Mouse (Mus musculus): Measurements from ENCODE around the gene Plgrkt. TPM values are rescaled to one million over a fixed set of nuclear protein-coding genes. Genes with fewer than 3 reads are reported as not detected.
"Not testable (repeated sequence)": the region's sequence is repeated elsewhere in the genome, so short reads cannot be mapped to it uniquely, and the experiment has no call there.

The Plgrkt gene
- 24.0 and 30.9 TPM in 2 replicates for polyA plus RNA-seq (2016; fragmentation: Nextera tagmentation; extraction: Ambion mirVana)

DNA sequence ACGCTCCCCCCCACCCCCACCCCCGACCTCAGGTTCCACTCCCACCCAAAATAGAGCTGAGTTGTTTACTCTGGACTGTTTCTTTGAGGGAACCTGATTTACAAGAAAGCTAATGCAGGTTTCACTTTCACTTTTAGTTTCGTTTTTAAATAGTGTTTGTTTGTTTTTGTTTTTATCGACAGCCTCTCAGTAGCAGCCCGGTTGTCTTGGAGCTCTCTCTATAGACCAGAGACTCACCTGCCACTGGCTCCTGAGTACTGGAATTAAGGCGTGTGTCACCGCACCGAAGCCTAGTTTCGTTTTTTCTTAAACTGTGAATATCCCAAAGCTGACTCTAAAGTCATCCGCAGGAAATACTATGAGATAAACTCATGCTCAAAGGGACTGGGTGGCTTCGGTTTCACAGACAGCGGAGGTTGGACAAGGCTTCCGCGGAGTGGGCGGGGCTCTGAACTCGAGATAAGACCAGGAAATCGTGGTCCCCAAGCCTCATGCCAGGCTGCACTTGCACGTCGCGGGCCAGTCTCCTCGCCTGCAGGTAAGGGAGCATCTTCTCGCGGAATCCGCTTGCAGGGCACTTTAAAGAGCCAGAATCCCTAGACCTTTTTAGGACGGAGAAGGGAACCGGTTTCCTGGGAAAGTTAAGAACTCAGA is at the start of gene Plgrkt, which contains the start of gene Cd274:
TSS of gene Plgrkt (minus strand) at position 422 of the 654 bp plus-strand sequence.
TSS of gene Cd274 (plus strand) at position 487 of the 654 bp plus-strand sequence.
- Histone ChIP-seq H3K9me3 (replicated peaks) (no peaks in the 10 kb centered on the region), H3K36me3 (no peaks in the 10 kb centered on the region), H3K4me1 (peaks cover 9% of the 10 kb centered on the region), H3K4me3 (peak within 1 kb of the TSS; percentile 55), H3K27ac (no peak within 1 kb of the TSS), H3K27me3 (ENCODE audit: low read depth, poor library complexity, severe bottlenecking) (peaks cover 35% of the 10 kb centered on the region; the same call in 1 of the 2 replicates)
- peak; percentile 51 for DNase-seq (ENCODE audit: low spot score)
- 3% methylated on average over 26 of the region's 26 CpGs for WGBS

DNA sequence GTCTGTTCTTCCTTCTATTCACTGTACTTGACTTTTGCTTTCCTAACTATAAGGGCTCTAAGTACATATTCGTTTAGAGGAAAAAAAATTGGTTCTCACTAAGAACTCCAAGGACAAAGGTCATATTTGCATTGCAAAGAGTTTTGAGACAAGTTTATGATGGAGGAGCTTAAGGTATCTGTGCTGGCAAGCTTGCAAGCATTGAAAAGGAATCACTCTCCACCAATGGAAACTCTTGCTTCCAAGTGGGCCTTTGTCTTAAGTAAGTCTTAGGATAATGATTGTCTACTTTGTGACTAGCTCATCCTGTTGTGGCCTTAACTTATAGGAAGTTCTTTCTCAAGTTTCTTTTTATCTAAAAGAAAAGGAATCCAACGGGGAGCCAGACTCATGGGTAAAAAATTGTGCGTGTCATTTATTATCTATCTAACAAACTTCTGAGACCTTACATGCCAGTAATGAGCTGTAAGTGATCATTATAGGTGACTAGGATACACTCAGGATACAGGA is 49.3 kb upstream of the Plgrkt start:
- H3K4me3 ChIP-seq = no peak overlapping the region
- no peaks in the 10 kb centered on the region for H3K36me3 ChIP-seq
- WGBS = 79% methylated on average over 3 of the region's 3 CpGs
- no peaks in the 10 kb centered on the region for H3K27me3 ChIP-seq (ENCODE audit: low read depth, poor library complexity, severe bottlenecking)
- no peaks in the 10 kb centered on the region; the same call in 1 of the 2 replicates for H3K4me1 ChIP-seq
- DNase-seq (ENCODE audit: low spot score) = no peak
- no peaks in the 10 kb centered on the region for H3K9me3 ChIP-seq (replicated peaks)
- H3K27ac ChIP-seq = no peak overlapping the region

DNA sequence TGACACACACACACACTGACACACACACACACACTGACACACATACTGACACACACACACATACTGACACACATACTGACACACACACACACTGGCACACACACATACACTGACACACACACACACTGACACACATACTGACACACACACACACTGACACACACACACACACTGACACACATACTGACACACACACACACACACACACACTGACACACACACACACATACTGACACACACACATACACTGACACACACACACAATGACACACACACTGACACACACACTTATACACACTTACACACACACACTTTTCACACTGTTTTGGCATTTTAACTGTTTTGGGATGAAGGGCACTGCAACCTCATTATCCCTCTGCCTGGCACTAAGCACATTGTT is 47.7 kb upstream of the Plgrkt start:
- H3K27me3 ChIP-seq (ENCODE audit: low read depth, poor library complexity, severe bottlenecking); H3K36me3 ChIP-seq; DNase-seq (ENCODE audit: low spot score); H3K9me3 ChIP-seq (replicated peaks); H3K4me3 ChIP-seq; H3K4me1 ChIP-seq; H3K27ac ChIP-seq: not testable (repeated sequence)

DNA sequence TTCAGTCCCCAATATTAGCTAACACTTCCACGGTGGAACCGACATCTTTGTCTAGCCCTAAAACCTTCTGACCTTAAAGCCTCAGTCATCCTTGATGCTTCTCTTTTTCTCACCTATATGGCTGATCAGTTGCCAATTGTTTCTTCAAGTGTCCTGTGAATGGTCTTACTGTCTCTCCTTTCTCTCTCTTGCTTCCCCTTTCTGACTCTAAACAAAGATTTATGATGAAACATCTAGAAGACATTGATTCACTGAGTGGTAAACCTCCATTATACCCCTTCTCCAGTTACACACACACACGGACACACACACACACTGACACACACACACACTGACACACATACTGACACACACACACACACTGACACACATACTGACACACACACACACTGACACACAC is 47.3 kb upstream of the Plgrkt start:
- Histone ChIP-seq H3K4me1 (no peaks in the 10 kb centered on the region; the same call in 1 of the 2 replicates), H3K4me3 (no peak overlapping the region), H3K36me3 (no peaks in the 10 kb centered on the region), H3K9me3 (replicated peaks) (no peaks in the 10 kb centered on the region), H3K27ac (no peak overlapping the region), H3K27me3 (ENCODE audit: low read depth, poor library complexity, severe bottlenecking) (no peaks in the 10 kb centered on the region)
- 81% methylated on average over 3 of the region's 3 CpGs for WGBS
- DNase-seq (ENCODE audit: low spot score) = no peak

DNA sequence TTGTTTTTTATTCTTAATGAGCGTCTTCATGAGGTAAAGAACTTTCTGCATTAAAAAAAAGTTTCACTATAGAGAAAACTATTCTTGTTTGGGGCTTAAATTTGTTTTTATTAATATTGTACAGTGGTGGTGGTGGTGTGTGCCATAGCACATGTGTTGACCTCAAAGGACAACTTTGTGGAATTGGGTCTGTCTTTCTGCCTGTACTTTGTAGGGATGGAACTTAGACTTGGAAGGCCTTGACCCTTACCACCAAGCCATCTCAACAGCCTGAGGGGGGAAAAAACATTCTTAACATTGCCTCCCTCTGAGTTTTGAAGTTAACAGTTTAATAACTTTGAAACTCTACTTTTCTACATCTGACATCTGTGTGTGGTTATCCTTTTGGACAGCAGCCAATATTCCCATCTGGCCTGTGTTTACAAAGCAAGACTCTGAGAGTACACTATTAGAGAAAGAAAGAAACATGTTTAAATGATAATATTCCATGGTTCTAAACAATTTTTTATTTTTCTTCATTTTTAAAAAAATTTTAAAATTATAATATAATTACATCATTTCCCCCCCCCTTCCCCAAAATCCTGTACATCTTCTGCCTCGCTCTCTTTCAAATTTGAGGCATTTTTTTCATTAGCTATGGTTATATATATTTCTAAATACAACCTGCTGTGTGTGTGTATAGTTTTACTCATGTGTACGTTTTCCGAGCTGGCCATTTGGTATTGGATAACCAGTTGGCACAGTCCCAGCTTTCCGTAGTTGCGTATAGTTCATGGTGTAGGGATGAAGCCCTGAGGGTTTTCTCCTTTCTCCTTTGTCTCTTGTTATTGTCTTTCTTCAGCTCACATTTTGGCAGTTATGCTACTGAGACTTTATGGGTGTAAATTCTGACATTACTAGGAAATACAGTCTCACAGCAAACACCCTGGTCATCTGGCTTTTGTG is 45.6 kb upstream of the Plgrkt start:
- no peak overlapping the region for H3K27ac ChIP-seq
- no peaks in the 10 kb centered on the region for H3K27me3 ChIP-seq (ENCODE audit: low read depth, poor library complexity, severe bottlenecking)
- no peaks in the 10 kb centered on the region for H3K9me3 ChIP-seq (replicated peaks)
- 89% methylated on average over 6 of the region's 6 CpGs for WGBS
- H3K4me1 ChIP-seq = peaks cover 7% of the 10 kb centered on the region; the same call in 1 of the 2 replicates
- no peak overlapping the region for H3K4me3 ChIP-seq
- no peaks in the 10 kb centered on the region for H3K36me3 ChIP-seq
- peak; percentile 43 for DNase-seq (ENCODE audit: low spot score)

DNA sequence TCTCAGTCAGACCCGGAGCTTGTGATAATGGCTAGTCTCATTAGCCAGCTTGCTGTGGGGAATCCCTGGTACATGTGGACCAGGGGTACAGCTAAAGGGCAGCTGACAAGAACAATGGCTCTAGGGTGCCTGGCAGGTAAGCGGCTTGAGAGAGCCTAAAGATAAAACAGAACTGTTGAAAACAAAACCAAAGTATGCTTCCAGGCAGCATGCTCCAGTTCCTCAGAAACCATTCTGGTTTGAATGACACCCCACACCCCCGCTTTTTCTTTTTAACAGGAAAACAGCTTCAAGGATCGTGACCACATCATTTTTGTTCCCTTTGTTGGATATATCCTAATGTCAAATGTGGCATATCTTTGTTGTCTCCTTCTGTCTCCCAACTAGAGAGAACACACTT is 43.4 kb upstream of the Plgrkt start, which contains the start of gene Pdcd1lg2:
TSS of gene Pdcd1lg2 (plus strand) at position 301 of the 400 bp plus-strand sequence.
- no peak for DNase-seq (ENCODE audit: low spot score)
- WGBS = 98% methylated on average over 4 of the region's 4 CpGs
- no peaks in the 10 kb centered on the region for H3K27me3 ChIP-seq (ENCODE audit: low read depth, poor library complexity, severe bottlenecking)
- H3K4me1 ChIP-seq = peaks cover 21% of the 10 kb centered on the region
- no peaks in the 10 kb centered on the region for H3K9me3 ChIP-seq (replicated peaks)
- H3K4me3 ChIP-seq = no peak within 1 kb of the TSS
- no peaks in the 10 kb centered on the region for H3K36me3 ChIP-seq
- H3K27ac ChIP-seq = no peak within 1 kb of the TSS

DNA sequence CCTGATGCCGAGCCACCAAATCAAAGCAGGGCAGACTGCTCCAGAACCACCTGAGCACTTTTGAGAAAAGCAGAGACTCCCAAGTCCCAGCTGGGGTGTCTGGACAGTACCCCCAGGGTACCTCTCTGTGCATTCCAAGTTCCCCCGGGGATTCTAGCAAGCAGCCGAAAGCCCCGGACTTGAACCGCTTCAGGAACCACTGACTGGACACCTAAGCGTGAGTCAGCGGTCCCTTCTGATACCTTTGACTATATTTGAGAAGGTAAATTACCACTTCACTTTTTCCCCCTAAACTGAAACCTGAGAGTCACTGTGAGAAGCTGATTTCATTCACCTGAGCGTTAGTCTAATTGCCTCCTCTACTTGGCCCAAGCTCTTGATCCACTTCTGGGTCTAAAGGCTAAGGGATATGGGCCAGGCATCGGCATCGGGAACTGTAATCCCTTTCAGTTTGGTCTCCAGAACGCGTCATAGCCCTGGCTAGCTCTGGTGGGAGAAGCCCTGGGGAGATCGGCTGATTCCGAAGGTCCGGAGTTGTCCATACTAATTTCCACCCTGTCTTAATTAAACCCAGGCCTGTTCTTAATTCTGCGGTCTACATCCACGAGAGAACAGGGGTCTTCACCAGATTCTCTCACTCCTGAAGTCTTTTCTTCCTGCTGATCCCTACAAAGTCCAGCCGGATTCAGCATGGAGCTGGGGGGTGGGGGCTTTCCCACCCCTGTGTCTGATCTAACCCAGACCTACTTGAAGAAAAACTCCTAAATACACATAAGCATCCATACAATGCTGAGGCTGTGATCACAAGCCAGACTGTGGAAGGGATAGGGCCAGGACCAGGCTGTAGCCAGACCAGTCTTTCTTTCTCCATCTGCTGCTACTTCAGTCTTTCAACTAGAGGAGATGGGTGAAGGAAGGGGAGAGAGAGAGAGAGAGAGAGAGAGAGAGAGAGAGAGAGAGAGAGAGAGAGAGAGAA is 39.1 kb upstream of the Plgrkt start:
- no peaks in the 10 kb centered on the region for H3K27me3 ChIP-seq (ENCODE audit: low read depth, poor library complexity, severe bottlenecking)
- H3K27ac ChIP-seq = peak overlapping the region; percentile 42
- WGBS = 60% methylated on average over 18 of the region's 18 CpGs
- no peak for DNase-seq (ENCODE audit: low spot score)
- H3K36me3 ChIP-seq = no peaks in the 10 kb centered on the region
- no peak overlapping the region for H3K4me3 ChIP-seq
- H3K4me1 ChIP-seq = peaks cover 39% of the 10 kb centered on the region
- no peaks in the 10 kb centered on the region for H3K9me3 ChIP-seq (replicated peaks)

DNA sequence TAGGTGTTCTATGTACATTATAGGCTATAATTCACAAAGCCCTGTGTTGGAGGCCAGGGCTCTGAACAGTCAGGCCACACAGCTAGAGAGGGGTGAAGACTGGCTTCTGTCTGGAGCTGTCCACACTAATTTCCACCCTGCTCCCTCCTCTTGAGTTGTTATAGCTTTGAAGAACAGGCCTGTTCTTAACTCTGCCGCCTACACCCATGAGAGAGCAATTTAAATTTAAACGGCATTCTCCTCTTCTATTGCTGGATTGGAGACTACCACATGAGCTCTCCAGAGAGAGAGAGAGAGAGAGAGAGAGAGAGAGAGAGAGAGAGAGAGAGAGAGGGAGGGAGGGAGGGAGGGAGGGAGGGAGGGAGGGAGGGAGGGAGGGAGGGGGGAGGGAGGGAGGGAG is 38.2 kb upstream of the Plgrkt start:
- 39% methylated on average over 2 of the region's 2 CpGs for WGBS
- Histone ChIP-seq H3K4me3 (no peak overlapping the region), H3K9me3 (replicated peaks) (no peaks in the 10 kb centered on the region), H3K27ac (no peak overlapping the region), H3K36me3 (no peaks in the 10 kb centered on the region), H3K4me1 (peaks cover 39% of the 10 kb centered on the region), H3K27me3 (ENCODE audit: low read depth, poor library complexity, severe bottlenecking) (no peaks in the 10 kb centered on the region)
- DNase-seq (ENCODE audit: low spot score) = no peak

DNA sequence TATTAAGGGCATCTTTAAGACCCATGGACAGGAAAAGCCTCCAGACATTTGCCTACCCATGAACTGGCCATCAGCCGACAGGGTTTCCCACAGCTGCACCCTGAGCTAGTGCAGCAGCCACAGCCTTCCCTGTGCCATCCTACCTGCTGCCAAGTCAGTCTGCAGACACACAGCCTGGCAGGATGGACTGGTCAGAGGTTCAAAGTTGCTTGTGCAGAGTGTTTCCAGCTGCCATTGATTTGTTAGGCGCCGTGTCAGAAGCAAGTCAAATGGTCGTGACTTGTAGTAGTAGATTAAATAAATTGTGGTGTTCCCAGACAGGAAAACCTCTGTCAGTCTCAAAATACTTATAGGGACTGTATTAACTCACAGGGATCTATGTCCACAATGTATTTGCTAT is 36.1 kb upstream of the Plgrkt start:
- Histone ChIP-seq H3K9me3 (replicated peaks) (no peaks in the 10 kb centered on the region), H3K27me3 (ENCODE audit: low read depth, poor library complexity, severe bottlenecking) (no peaks in the 10 kb centered on the region), H3K4me3 (no peak overlapping the region), H3K4me1 (peaks cover 37% of the 10 kb centered on the region), H3K36me3 (no peaks in the 10 kb centered on the region), H3K27ac (no peak overlapping the region)
- WGBS = 77% methylated on average over 4 of the region's 4 CpGs
- DNase-seq (ENCODE audit: low spot score) = no peak

DNA sequence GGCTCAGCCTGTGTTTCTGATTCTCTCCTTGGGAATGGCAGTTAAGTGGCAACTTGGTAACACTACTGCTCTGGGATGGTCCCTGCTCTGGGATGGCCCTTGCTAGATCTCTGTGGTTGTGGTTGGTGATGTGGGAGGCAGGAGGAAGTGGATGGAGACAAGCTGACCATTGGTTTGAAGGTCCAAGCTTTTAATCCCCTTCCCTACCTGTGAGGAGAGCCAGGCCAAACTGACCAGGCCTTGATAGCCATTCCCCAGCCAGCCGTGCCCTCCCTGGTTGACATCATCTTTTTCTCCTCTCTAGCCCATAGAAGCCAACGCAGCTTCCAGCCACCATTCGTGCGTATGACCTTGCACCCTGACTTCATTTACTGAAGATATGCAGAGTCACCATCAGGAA is 35.4 kb upstream of the Plgrkt start:
- no peak for DNase-seq (ENCODE audit: low spot score)
- WGBS = 93% methylated on average over 4 of the region's 4 CpGs
- H3K27me3 ChIP-seq (ENCODE audit: low read depth, poor library complexity, severe bottlenecking) = no peaks in the 10 kb centered on the region
- no peaks in the 10 kb centered on the region for H3K36me3 ChIP-seq
- no peak overlapping the region for H3K27ac ChIP-seq
- H3K4me1 ChIP-seq = peaks cover 32% of the 10 kb centered on the region
- no peak overlapping the region for H3K4me3 ChIP-seq
- H3K9me3 ChIP-seq (replicated peaks) = no peaks in the 10 kb centered on the region

DNA sequence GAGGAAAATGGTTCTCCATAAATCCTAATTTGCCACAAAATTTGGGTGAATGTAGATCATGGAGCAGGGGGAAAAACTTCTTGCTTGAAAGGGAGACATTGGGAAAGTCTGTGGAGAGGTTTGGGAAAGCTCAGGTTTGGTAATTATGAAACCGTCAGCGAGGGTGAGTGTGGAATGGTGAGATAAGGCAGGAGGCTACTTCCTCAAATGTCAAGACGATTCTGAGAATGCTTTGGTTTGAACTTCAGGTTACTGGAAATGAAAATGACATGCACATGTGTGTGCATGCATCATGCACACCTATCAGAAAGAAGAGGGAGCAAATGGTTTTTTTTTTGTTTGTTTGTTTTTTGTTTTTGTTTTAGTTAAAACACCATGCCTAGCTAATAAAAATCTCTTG is 33.3 kb upstream of the Plgrkt start:
- Histone ChIP-seq H3K27me3 (ENCODE audit: low read depth, poor library complexity, severe bottlenecking) (no peaks in the 10 kb centered on the region), H3K9me3 (replicated peaks) (no peaks in the 10 kb centered on the region), H3K36me3 (no peaks in the 10 kb centered on the region), H3K27ac (no peak overlapping the region), H3K4me1 (peaks cover 18% of the 10 kb centered on the region), H3K4me3 (no peak overlapping the region)
- DNase-seq (ENCODE audit: low spot score) = no peak
- WGBS = 85% methylated on average over 3 of the region's 3 CpGs

DNA sequence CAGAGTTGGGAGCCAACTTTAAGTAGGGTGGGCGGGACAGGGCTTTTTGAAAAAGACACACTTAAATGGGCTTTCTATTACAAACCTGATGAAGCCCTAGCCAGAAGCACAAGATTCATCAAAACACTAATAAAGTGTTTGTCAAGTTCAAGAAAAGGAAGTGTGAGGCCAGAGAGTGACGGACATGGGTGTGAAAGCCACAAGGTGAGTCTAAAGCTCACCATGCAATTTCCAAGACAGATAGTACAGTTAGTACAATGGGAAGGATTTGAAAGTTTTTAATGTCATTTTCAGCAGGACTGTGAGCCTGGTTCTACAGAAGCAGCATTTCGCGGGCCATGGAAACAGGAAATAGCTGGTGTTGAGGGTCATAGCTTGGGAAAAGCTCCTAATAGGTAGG is 32.6 kb upstream of the Plgrkt start:
- H3K27ac ChIP-seq = no peak overlapping the region
- no peak overlapping the region for H3K4me3 ChIP-seq
- H3K36me3 ChIP-seq = no peaks in the 10 kb centered on the region
- H3K27me3 ChIP-seq (ENCODE audit: low read depth, poor library complexity, severe bottlenecking) = no peaks in the 10 kb centered on the region
- 91% methylated on average over 4 of the region's 4 CpGs for WGBS
- no peak for DNase-seq (ENCODE audit: low spot score)
- H3K4me1 ChIP-seq = peaks cover 13% of the 10 kb centered on the region
- H3K9me3 ChIP-seq (replicated peaks) = no peaks in the 10 kb centered on the region
